Mouse (Mus musculus) liver, embryonic 13.5 days (tissue): ENCODE data around the gene Gm49322. TPM values are rescaled to one million over a fixed set of nuclear protein-coding genes. Genes with fewer than 3 reads are reported as not detected.

Experiments
- ATAC-seq: fragments of 200-750 bp; cut with Nextera tagmentation; 2 replicates; pipeline ENCODE4 v1.8.0; 2017; ENCODE audit warnings: low read depth, mild to moderate bottlenecking, moderate number of reproducible peaks, moderate library complexity
- DNase-seq: peaks from one replicate; pipeline ENCODE4 v3.0.0; 2022
- H3K27ac ChIP-seq: fragments of 300-500 bp; sonication (generic); 2 replicates; pipeline ENCODE4 v1.5.1; 2015; ENCODE audit warnings: moderate library complexity, mild to moderate bottlenecking, inconsistent platforms
- H3K27me3 ChIP-seq: fragments of 300-500 bp; sonication (generic); 2 replicates; pipeline ENCODE4 v1.6.1; 2015; ENCODE audit warnings: mild to moderate bottlenecking, inconsistent platforms
- H3K36me3 ChIP-seq: fragments of 300-500 bp; sonication (generic); 2 replicates; pipeline ENCODE4 v1.6.1; 2015; ENCODE audit warnings: mild to moderate bottlenecking, inconsistent platforms
- H3K4me1 ChIP-seq: fragments of 300-500 bp; sonication (generic); replicated peaks from 2 replicates; pipeline ENCODE4 v1.6.1; 2015; ENCODE audit warnings: inconsistent platforms
- H3K4me2 ChIP-seq: fragments of 300-500 bp; sonication (generic); 2 replicates; pipeline ENCODE4 v1.6.1; 2015; ENCODE audit warnings: inconsistent platforms, mild to moderate bottlenecking, moderate library complexity
- H3K4me3 ChIP-seq: fragments of 300-500 bp; sonication (generic); replicated peaks from 2 replicates; pipeline ENCODE4 v1.5.1; 2015; ENCODE audit warnings: mild to moderate bottlenecking, inconsistent platforms
- H3K9ac ChIP-seq: fragments of 300-500 bp; sonication (generic); 2 replicates; pipeline ENCODE4 v1.6.1; 2015; ENCODE audit warnings: mild to moderate bottlenecking, inconsistent platforms
- H3K9me3 ChIP-seq: fragments of 300-500 bp; sonication (generic); replicated peaks from 2 replicates; pipeline ENCODE4 v1.6.1; 2016; ENCODE audit warnings: inconsistent platforms
- WGBS: fragments of 180-500 bp; shearing (Covaris S2); methylation state at CpG from one replicate; pipeline ENCODE4 v1.1.7; 2015; ENCODE audit not compliant: insufficient replicate concordance; 5-methylcytosine and 5-hydroxymethylcytosine counted together
- polyA plus RNA-seq: library from polyadenylated mRNA; unstranded; fragments of >200 nt; fragmentation: Nextera tagmentation; extraction: Ambion mirVana; gene quantifications from 2 replicates; pipeline ENCODE4 v1.2.1, GENCODE M21; 2015

The Gm49322 gene
- polyA plus RNA-seq, 1 experiment from 2014 or later, result 1.5 TPM

- Histone ChIP-seq H3K36me3 (peaks cover 35% of the 10 kb centered on the region), H3K4me1 (peaks cover 77% of the 10 kb centered on the region), H3K9me3 (no peaks in the 10 kb centered on the region), H3K27ac (peak overlapping the region; percentile 94), H3K27me3 (no peaks in the 10 kb centered on the region), H3K4me2 (peak overlapping the region; percentile 92), H3K4me3 (peak overlapping the region; percentile 69), H3K9ac (peak overlapping the region; percentile 77)
- 43% methylated on average over 7 of the region's 7 CpGs for WGBS
- peak; percentile 81 for DNase-seq
- ATAC-seq, result peak; percentile 81
These were observed 1.8 kb upstream of the Gm49322 start for GRCm38 (mm10) chr10:80604001-80604509.

- peak overlapping the region; percentile 77 for H3K9ac ChIP-seq
- peak overlapping the region; percentile 69; the same call in 1 of the 2 replicates for H3K4me3 ChIP-seq
- WGBS, result 82% methylated on average over 2 of the region's 2 CpGs
- H3K27me3 ChIP-seq, result no peaks in the 10 kb centered on the region
- peaks cover 45% of the 10 kb centered on the region for H3K36me3 ChIP-seq
- ATAC-seq (no peak), DNase-seq (no peak)
- peak overlapping the region; percentile 94 for H3K27ac ChIP-seq
- H3K4me1 ChIP-seq, result peaks cover 80% of the 10 kb centered on the region
- no peaks in the 10 kb centered on the region for H3K9me3 ChIP-seq
- H3K4me2 ChIP-seq, result peak overlapping the region; percentile 92
These were observed 833 bp upstream of the Gm49322 start for GRCm38 (mm10) chr10:80604988-80605387.

- H3K4me1 ChIP-seq, result peaks cover 86% of the 10 kb centered on the region
- H3K36me3 ChIP-seq, result peaks cover 53% of the 10 kb centered on the region
These were observed 485 bp downstream of the Gm49322 start for GRCm38 (mm10) chr10:80606306-80606705.

GRCm38 (mm10) chr10:80606737-80607350 is 1.0 kb downstream of the Gm49322 start:
- ATAC-seq, result no peak
- H3K36me3 ChIP-seq, result peaks cover 58% of the 10 kb centered on the region
- DNase-seq, result no peak
- H3K4me1 ChIP-seq, result peaks cover 81% of the 10 kb centered on the region
- H3K27ac ChIP-seq, result peak overlapping the region; percentile 25; the same call in 1 of the 2 replicates
- WGBS, result 95% methylated on average over 34 of the region's 34 CpGs
- 0 out of 2 replicates have a peak overlapping the region, but pooled peaks have one; percentile 22 for H3K9ac ChIP-seq
- no peak overlapping the region for H3K4me2 ChIP-seq
- H3K27me3 ChIP-seq, result no peaks in the 10 kb centered on the region
- H3K4me3 ChIP-seq, result no peak overlapping the region
- H3K9me3 ChIP-seq, result no peaks in the 10 kb centered on the region

More at GRCm38 (mm10) chr10:80606306-80606705, 485 bp downstream of the Gm49322 start:
- 79% methylated on average over 23 of the region's 23 CpGs for WGBS
- no peak overlapping the region for H3K4me2 ChIP-seq
- H3K4me3 ChIP-seq, result no peak overlapping the region
- peak overlapping the region; percentile 25; the same call in 1 of the 2 replicates for H3K27ac ChIP-seq
- no peaks in the 10 kb centered on the region for H3K9me3 ChIP-seq
- H3K9ac ChIP-seq, result 0 out of 2 replicates have a peak overlapping the region, but pooled peaks have one; percentile 22
- no peak for ATAC-seq
- no peaks in the 10 kb centered on the region for H3K27me3 ChIP-seq
- DNase-seq, result no peak

- 77% methylated on average over 3 of the region's 3 CpGs for WGBS
- Histone ChIP-seq H3K4me1 (peaks cover 70% of the 10 kb centered on the region), H3K9ac (0 out of 2 replicates have a peak overlapping the region, but pooled peaks have one; percentile 5), H3K9me3 (no peaks in the 10 kb centered on the region), H3K4me2 (no peak overlapping the region), H3K36me3 (peaks cover 73% of the 10 kb centered on the region), H3K27me3 (no peaks in the 10 kb centered on the region), H3K4me3 (no peak overlapping the region), H3K27ac (peak overlapping the region; percentile 36)
- no peak for ATAC-seq
- DNase-seq, result no peak
These were observed 2.6 kb downstream of the Gm49322 start for GRCm38 (mm10) chr10:80608435-80608834.

GRCm38 (mm10) chr10:80609269-80609924 is 3.6 kb downstream of the Gm49322 start:
- no peak overlapping the region for H3K4me2 ChIP-seq
- H3K9ac ChIP-seq, result no peak overlapping the region
- peaks cover 60% of the 10 kb centered on the region for H3K4me1 ChIP-seq
- H3K27ac ChIP-seq, result no peak overlapping the region; the same call in 1 of the 2 replicates
- H3K9me3 ChIP-seq, result no peaks in the 10 kb centered on the region
- no peaks in the 10 kb centered on the region for H3K27me3 ChIP-seq
- 85% methylated on average over 10 of the region's 10 CpGs for WGBS
- H3K36me3 ChIP-seq, result peaks cover 81% of the 10 kb centered on the region
- DNase-seq (no peak), ATAC-seq (no peak)
- H3K4me3 ChIP-seq, result no peak overlapping the region

GRCm38 (mm10) chr10:80610116-80610785 is 4.4 kb downstream of the Gm49322 start:
- ATAC-seq, result no peak
- Histone ChIP-seq H3K4me2 (no peak overlapping the region), H3K27ac (peak overlapping the region; percentile 63), H3K4me3 (no peak overlapping the region), H3K9ac (0 out of 2 replicates have a peak overlapping the region, but pooled peaks have one; percentile 28), H3K27me3 (no peaks in the 10 kb centered on the region), H3K4me1 (peaks cover 52% of the 10 kb centered on the region), H3K36me3 (peaks cover 88% of the 10 kb centered on the region), H3K9me3 (no peaks in the 10 kb centered on the region)
- 79% methylated on average over 9 of the region's 9 CpGs for WGBS
- DNase-seq, result no peak

- peak overlapping the region; percentile 63 for H3K27ac ChIP-seq
- peaks cover 92% of the 10 kb centered on the region for H3K36me3 ChIP-seq
- no peak overlapping the region for H3K4me3 ChIP-seq
- H3K27me3 ChIP-seq, result no peaks in the 10 kb centered on the region
- WGBS, result 45% methylated on average over 4 of the region's 4 CpGs
- ATAC-seq (no peak), DNase-seq (no peak)
- peaks cover 50% of the 10 kb centered on the region for H3K4me1 ChIP-seq
- H3K9ac ChIP-seq, result 0 out of 2 replicates have a peak overlapping the region, but pooled peaks have one; percentile 28
- H3K9me3 ChIP-seq, result no peaks in the 10 kb centered on the region
- H3K4me2 ChIP-seq, result no peak overlapping the region
These were observed 5.2 kb downstream of the Gm49322 start for GRCm38 (mm10) chr10:80611024-80611423.

GRCm38 (mm10) chr10:80611905-80612304 is 6.1 kb downstream of the Gm49322 start:
- no peak for DNase-seq

GRCm38 (mm10) chr10:80613821-80614220 is 8.0 kb downstream of the Gm49322 start:
- H3K4me2 ChIP-seq, result no peak overlapping the region
- 71% methylated on average over 3 of the region's 3 CpGs for WGBS
- H3K27me3 ChIP-seq, result no peaks in the 10 kb centered on the region
- H3K9me3 ChIP-seq, result no peaks in the 10 kb centered on the region
- H3K4me3 ChIP-seq, result no peak overlapping the region
- no peak overlapping the region for H3K27ac ChIP-seq
- no peak overlapping the region for H3K9ac ChIP-seq
- no peak for DNase-seq
- ATAC-seq, result no peak
- peaks cover 29% of the 10 kb centered on the region for H3K4me1 ChIP-seq
- peaks cover 67% of the 10 kb centered on the region for H3K36me3 ChIP-seq

More at GRCm38 (mm10) chr10:80611905-80612304, 6.1 kb downstream of the Gm49322 start:
- 85% methylated on average over 3 of the region's 3 CpGs for WGBS
- Histone ChIP-seq H3K36me3 (peaks cover 86% of the 10 kb centered on the region), H3K9ac (no peak overlapping the region), H3K27ac (no peak overlapping the region), H3K27me3 (no peaks in the 10 kb centered on the region), H3K4me3 (no peak overlapping the region), H3K4me2 (no peak overlapping the region), H3K4me1 (peaks cover 41% of the 10 kb centered on the region), H3K9me3 (no peaks in the 10 kb centered on the region)
- no peak for ATAC-seq

- H3K4me1 ChIP-seq, result peaks cover 28% of the 10 kb centered on the region
- no peak overlapping the region for H3K4me3 ChIP-seq
- H3K9me3 ChIP-seq, result no peaks in the 10 kb centered on the region
- ATAC-seq (no peak), DNase-seq (no peak)
- no peaks in the 10 kb centered on the region for H3K27me3 ChIP-seq
- H3K27ac ChIP-seq, result no peak overlapping the region; the same call in 1 of the 2 replicates
- H3K4me2 ChIP-seq, result no peak overlapping the region
- peaks cover 62% of the 10 kb centered on the region for H3K36me3 ChIP-seq
- 82% methylated on average over 6 of the region's 6 CpGs for WGBS
- H3K9ac ChIP-seq, result no peak overlapping the region
These were observed 8.5 kb downstream of the Gm49322 start for GRCm38 (mm10) chr10:80614351-80614750.
